In genomic region chr5:121842665-121843118, GRCm38 (mm10) we compare ENCODE assay signal across 8 mouse cellular contexts. TPM values are rescaled to one million over a fixed set of nuclear protein-coding genes. Genes with fewer than 3 reads are reported as not detected.
DNase-seq lines count a peak whose midpoint lies in the region; ATAC-seq and TF ChIP-seq lines count a peak whose summit lies in the region.

No protein-coding gene starts in this region.

- peak overlapping the region; percentile 54 for H3K4me2 ChIP-seq in CH12.LX (ENCODE audit: insufficient read depth, low read depth, poor library complexity, severe bottlenecking)
- peak overlapping the region; percentile 86 for H3K4me2 ChIP-seq in forebrain, embryonic 11.5 days (ENCODE audit: low read depth, low read length, severe bottlenecking)
- peak overlapping the region; percentile 78 for H3K4me2 ChIP-seq in heart, postnatal 0 days (ENCODE audit: low read depth, low read length)
- peak overlapping the region; percentile 85 for H3K4me2 ChIP-seq in neural tube, embryonic 15.5 days

- dilution Hi-C loops in CH12.LX (cut with MboI; ENCODE audit: extremely low pct_ligation_motif_present, extremely low pct_unique_long_range_greater_than_20kb, low sequenced_read_pairs), result no loop called here

- H3K9me3 ChIP-seq in CH12.LX (replicated peaks; ENCODE audit: low read length), result peaks cover 8% of the 10 kb centered on the region
- no peaks in the 10 kb centered on the region for H3K9me3 ChIP-seq in forebrain, embryonic 11.5 days (ENCODE audit: control insufficient read depth, low read length)
- H3K9me3 ChIP-seq in heart, postnatal 0 days (replicated peaks; ENCODE audit: control insufficient read depth, low read length), result no peaks in the 10 kb centered on the region
- H3K9me3 ChIP-seq in neural tube, embryonic 15.5 days (replicated peaks), result no peaks in the 10 kb centered on the region

- no peaks in the 10 kb centered on the region for H3K79me2 ChIP-seq in CH12.LX (replicated peaks; ENCODE audit: control insufficient read depth, extremely low read depth, insufficient read depth, poor library complexity, severe bottlenecking)

- DNase-seq in CH12.LX (ENCODE audit: extremely low read depth), result peak; percentile 55
- peak; percentile 60 for DNase-seq in c-Kit-positive CD71-positive TER-119-negative erythroid progenitor cells, embryonic 14.5 days (ENCODE audit: low read depth)
- DNase-seq in forebrain, embryonic 11.5 days (ENCODE audit: low spot score), result peak; percentile 87
- peak; percentile 74 for DNase-seq in heart, postnatal 0 days (ENCODE audit: low spot score)
- peak; percentile 86 to 94 for DNase-seq in kidney, postnatal 36 days
- peak; percentile 89 for DNase-seq in lung, adult 2 months
- DNase-seq in testis, postnatal 10 days (ENCODE audit: low spot score), result peak; percentile 92

- H3K4me3 ChIP-seq in CH12.LX (replicated peaks in 1 of 3; ENCODE audit: low read depth in 2 of 3, low read length in 2 of 3, poor library complexity in 1 of 3), result peak overlapping the region; percentile 36 to 49 (median 45)
- peak overlapping the region; percentile 40 for H3K4me3 ChIP-seq in forebrain, embryonic 11.5 days (ENCODE audit: low read depth, low read length)
- peak overlapping the region; percentile 51 for H3K4me3 ChIP-seq in heart, postnatal 0 days (ENCODE audit: low read depth, low read length)
- H3K4me3 ChIP-seq in lung, adult 2 months (replicated peaks; ENCODE audit: extremely low read depth, low read depth, low read length), result peak overlapping the region; percentile 59
- peak overlapping the region; percentile 48 for H3K4me3 ChIP-seq in neural tube, embryonic 15.5 days (replicated peaks)

- peak; percentile 73 to 97 for TF ChIP-seq CTCF in CH12.LX (conservative IDR thresholded peaks at IDR 0.05 in 1 of 2, IDR thresholded peaks at IDR 0.05 in 1 of 2; ENCODE audit: low read depth in 2 of 2, low read length in 2 of 2)
- TF ChIP-seq CTCF in heart, postnatal 0 days (IDR thresholded peaks at IDR 0.05; ENCODE audit: low read depth), result peak; percentile 97
- peak; percentile 73 for TF ChIP-seq CTCF in lung, adult 2 months (IDR thresholded peaks at IDR 0.05; ENCODE audit: insufficient read depth, low read length)

- no peak for TF ChIP-seq POLR2A in CH12.LX (IDR thresholded peaks at IDR 0.05; ENCODE audit: low read depth, low read length)
- no peak; the same call in 1 of the 2 replicates for TF ChIP-seq POLR2A in lung, adult 2 months (IDR thresholded peaks at IDR 0.05; ENCODE audit: borderline replicate concordance, extremely low read depth, low read depth, low read length)

- peak; percentile 97 for TF ChIP-seq RAD21 in CH12.LX (IDR thresholded peaks at IDR 0.05; ENCODE audit: low read depth, low read length)

- H3K36me3 ChIP-seq in CH12.LX (replicated peaks in 1 of 2; ENCODE audit: control insufficient read depth in 1 of 2, insufficient read depth in 1 of 2, low read length in 1 of 2), result no peaks in the 10 kb centered on the region
- no peaks in the 10 kb centered on the region for H3K36me3 ChIP-seq in forebrain, embryonic 11.5 days (ENCODE audit: control insufficient read depth, insufficient read depth, low read length)
- H3K36me3 ChIP-seq in heart, postnatal 0 days (replicated peaks; ENCODE audit: control insufficient read depth, insufficient read depth, low read length), result no peaks in the 10 kb centered on the region
- no peaks in the 10 kb centered on the region for H3K36me3 ChIP-seq in neural tube, embryonic 15.5 days

- peak; percentile 49; the same call in 1 of the 2 replicates for ATAC-seq in forebrain, embryonic 11.5 days (replicated peaks; ENCODE audit: low FRiP score)
- ATAC-seq in heart, postnatal 0 days (ENCODE audit: insufficient read depth, low read depth), result peak; percentile 64
- peak; percentile 51 for ATAC-seq in neural tube, embryonic 15.5 days (ENCODE audit: low FRiP score)

- TF ChIP-seq EP300 in CH12.LX (IDR thresholded peaks at IDR 0.05; ENCODE audit: low read length), result no peak
- TF ChIP-seq EP300 in heart, postnatal 0 days (IDR thresholded peaks at IDR 0.05; ENCODE audit: low read depth), result peak; percentile 42; the same call in 1 of the 2 replicates

- H3K9ac ChIP-seq in CH12.LX (ENCODE audit: insufficient read depth, low read depth), result peak overlapping the region; percentile 29; the same call in 1 of the 2 replicates
- H3K9ac ChIP-seq in forebrain, embryonic 11.5 days (ENCODE audit: low read length), result peak overlapping the region; percentile 70
- H3K9ac ChIP-seq in heart, postnatal 0 days (replicated peaks; ENCODE audit: low read depth, low read length), result peak overlapping the region; percentile 52; the same call in 1 of the 2 replicates
- peak overlapping the region; percentile 47 for H3K9ac ChIP-seq in neural tube, embryonic 15.5 days (replicated peaks)

- no peak overlapping the region for H3K27ac ChIP-seq in CH12.LX (ENCODE audit: insufficient read depth, low read depth)
- no peak overlapping the region for H3K27ac ChIP-seq in forebrain, embryonic 11.5 days (ENCODE audit: low read depth, low read length)
- H3K27ac ChIP-seq in heart, postnatal 0 days (ENCODE audit: low read depth), result peak overlapping the region; percentile 62
- no peak overlapping the region for H3K27ac ChIP-seq in neural tube, embryonic 15.5 days (replicated peaks)

- WGBS in forebrain, embryonic 11.5 days, result under 1% methylated on average over 33 of the region's 33 CpGs
- WGBS in heart, postnatal 0 days, result under 1% methylated on average over 33 of the region's 33 CpGs
- WGBS in lung, adult 2 months, result under 1% methylated on average over 33 of the region's 33 CpGs
- WGBS in neural tube, embryonic 15.5 days, result under 1% methylated on average over 33 of the region's 33 CpGs

- in situ Hi-C loops in CH12.LX (cut with MboI; ENCODE audit: low pct_ligation_motif_present, low pct_unique_long_range_greater_than_20kb, low sequenced_read_pairs), result no loop called here

- peaks cover 13 to 39% of the 10 kb centered on the region in 2 experiments for H3K4me1 ChIP-seq in CH12.LX (ENCODE audit: control insufficient read depth in 1 of 2, insufficient read depth in 2 of 2)
- H3K4me1 ChIP-seq in forebrain, embryonic 11.5 days (replicated peaks; ENCODE audit: control insufficient read depth, insufficient read depth, low read length), result peaks cover 16% of the 10 kb centered on the region
- H3K4me1 ChIP-seq in heart, postnatal 0 days (ENCODE audit: control insufficient read depth, insufficient read depth), result peaks cover 14% of the 10 kb centered on the region
- peaks cover 11% of the 10 kb centered on the region for H3K4me1 ChIP-seq in lung, adult 2 months (ENCODE audit: control insufficient read depth, insufficient read depth, low read length)
- peaks cover 30% of the 10 kb centered on the region for H3K4me1 ChIP-seq in neural tube, embryonic 15.5 days

- peaks cover 30% of the 10 kb centered on the region for H3K27me3 ChIP-seq in CH12.LX (replicated peaks)
- peaks cover 45% of the 10 kb centered on the region for H3K27me3 ChIP-seq in forebrain, embryonic 11.5 days (ENCODE audit: control insufficient read depth, insufficient read depth, low read length)
- H3K27me3 ChIP-seq in heart, postnatal 0 days (ENCODE audit: control insufficient read depth, insufficient read depth, low read length), result peaks cover 16% of the 10 kb centered on the region; the same call in 1 of the 2 replicates
- peaks cover 56% of the 10 kb centered on the region for H3K27me3 ChIP-seq in neural tube, embryonic 15.5 days (replicated peaks)

TF ChIP-seq in CH12.LX, 34 proteins besides CTCF, POLR2A, EP300 and RAD21 (continues in another document):
- TF ChIP-seq HCFC1 (IDR thresholded peaks at IDR 0.05; ENCODE audit: low read depth, low read length) (peak; percentile 11; the same call in 1 of the 2 replicates), ELF1 (IDR thresholded peaks at IDR 0.05; ENCODE audit: low read depth, low read length) (peak; percentile 62), E2F4 (IDR thresholded peaks at IDR 0.05; ENCODE audit: insufficient replicate concordance, low read depth, low read length) (no peak), SMC3 (IDR thresholded peaks at IDR 0.05; ENCODE audit: low read depth, low read length) (peak; percentile 95), JUN (IDR thresholded peaks at IDR 0.05; ENCODE audit: insufficient read depth, low read depth, low read length) (no peak), BHLHE40 (IDR thresholded peaks at IDR 0.05; ENCODE audit: low read depth, low read length) (no peak), USF2 (conservative IDR thresholded peaks at IDR 0.05; ENCODE audit: low read depth, low read length) (no peak), MAX (IDR thresholded peaks at IDR 0.05; ENCODE audit: low read length) (peak; percentile 24; the same call in 1 of the 2 replicates), ZC3H11A (IDR thresholded peaks at IDR 0.05; ENCODE audit: low read depth, low read length) (peak; percentile 76), JUND (conservative IDR thresholded peaks at IDR 0.05; ENCODE audit: low read depth, low read length) (no peak), IRF4 (IDR thresholded peaks at IDR 0.05; ENCODE audit: low read depth, low read length) (peak; percentile 63; the same call in 1 of the 2 replicates), UBTF (IDR thresholded peaks at IDR 0.05; ENCODE audit: low read depth, low read length) (no peak), SIN3A (IDR thresholded peaks at IDR 0.05; ENCODE audit: low read length) (0 out of 2 replicates have a peak, but pooled peaks have one; percentile 48), CHD1 (IDR thresholded peaks at IDR 0.05; ENCODE audit: low read depth, low read length) (no peak)

RNA-seq across cellular contexts. Expression of gene Sh2b3, which starts 5.2 kb away (rescaled TPM):
- total RNA-seq in CH12.LX (2012; rRNA removed), result 27.8 and 35.4 TPM in 2 replicates
- 21.3 and 22.8 TPM in 2 replicates for total RNA-seq in CH12.LX (2014; rRNA removed)
- polyA plus RNA-seq in CH12.LX (2012; ENCODE audit: insufficient read length, low read depth), result 32.4 and 38.3 TPM in 2 replicates
- 9.1 and 9.8 TPM in 2 replicates for polyA plus RNA-seq in forebrain, embryonic 11.5 days (2014; fragmentation: Nextera tagmentation; extraction: Ambion mirVana)
- 58.5 and 60.4 TPM in 2 replicates for total RNA-seq in heart, postnatal 0 days (2014; rRNA removed; ENCODE audit: low replicate concordance)
- polyA plus RNA-seq in heart, postnatal 0 days (2015; fragmentation: Nextera tagmentation; extraction: Ambion mirVana), result 10.1 and 11.4 TPM in 2 replicates
- polyA plus RNA-seq in lung, adult 2 months (2012; rRNA removed), result 58.8 and 106 TPM in 2 replicates
- 7.5 and 9.4 TPM in 2 replicates for polyA plus RNA-seq in neural tube, embryonic 15.5 days (2015; fragmentation: Nextera tagmentation; extraction: Ambion mirVana)

RNA-seq across cellular contexts. Expression of gene Pheta1, which starts 6.1 kb away (rescaled TPM):
- total RNA-seq in CH12.LX (2012; rRNA removed) (3.7 and 4.5 TPM in 2 replicates), CH12.LX (2014; rRNA removed) (1.8 and 2.0 TPM in 2 replicates)
- 1.2 and 1.4 TPM in 2 replicates for polyA plus RNA-seq in CH12.LX (2012; ENCODE audit: insufficient read length, low read depth)
- 35.7 and 38.4 TPM in 2 replicates for polyA plus RNA-seq in forebrain, embryonic 11.5 days (2014; fragmentation: Nextera tagmentation; extraction: Ambion mirVana)
- 25.2 and 32.2 TPM in 2 replicates for total RNA-seq in heart, postnatal 0 days (2014; rRNA removed; ENCODE audit: low replicate concordance)
- 16.4 and 17.8 TPM in 2 replicates for polyA plus RNA-seq in heart, postnatal 0 days (2015; fragmentation: Nextera tagmentation; extraction: Ambion mirVana)
- polyA plus RNA-seq in lung, adult 2 months (2012; rRNA removed), result 20.4 and 25.3 TPM in 2 replicates
- polyA plus RNA-seq in neural tube, embryonic 15.5 days (2015; fragmentation: Nextera tagmentation; extraction: Ambion mirVana), result 33.0 and 34.7 TPM in 2 replicates
